Mouse (Mus musculus) liver, embryonic 14.5 days (tissue): Measurements from ENCODE around the gene Gm37240.
A peak's percentile ranks its signal among the peaks of the same experiment; 100 is the strongest.

Source experiments
- CTCF ChIP-seq: IDR thresholded peaks from 2 replicates; pipeline ENCODE4 v1.5.1; 2016; ENCODE audit warnings: antibody characterized with exemption, low read depth, control low read depth
- EP300 ChIP-seq: IDR thresholded peaks from 2 replicates; pipeline ENCODE4 v1.6.1; 2016; ENCODE audit warnings: antibody characterized with exemption, low read depth

DNA sequence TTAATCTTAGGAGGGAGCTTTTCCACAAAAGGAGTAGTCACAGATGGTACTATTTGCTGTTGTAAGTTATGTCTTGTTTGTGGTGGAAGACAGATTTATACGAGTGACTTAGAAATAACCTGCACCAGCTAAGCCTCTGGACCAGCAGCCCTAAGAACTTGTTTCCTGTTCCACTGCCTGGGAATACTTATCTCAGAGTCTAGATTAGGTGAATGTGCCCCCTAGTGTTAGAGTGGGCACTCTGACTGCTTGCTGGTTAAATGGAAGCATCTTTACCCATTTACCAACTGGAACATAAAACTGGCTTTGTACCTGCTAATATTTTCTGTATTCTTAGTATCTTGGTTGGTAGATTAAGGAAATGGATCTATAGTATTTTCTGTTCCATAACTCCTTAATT lies 997.7 kb downstream of the Gm37240 start:
- TF ChIP-seq EP300 (no peak), CTCF (peak; percentile 42; the same call in 1 of the 2 replicates)
